Mouse (Mus musculus) neural tube, embryonic 12.5 days (tissue): ENCODE measurements at regions not wholly inside any gene's neighbourhood (a gene's known extent, or its start where the extent isn't known, plus 50 kb on each side); places are given as distances from the start of the nearest gene placed in this dataset.

Source experiments
- ATAC-seq: fragments of 200-750 bp; cut with Nextera tagmentation; 2 replicates; pipeline ENCODE4 v1.8.0; 2017; ENCODE audit warnings: low read depth, mild to moderate bottlenecking, moderate TSS enrichment, moderate library complexity; ENCODE audit not compliant: low FRiP score
- H3K27ac ChIP-seq: fragments of 300-500 bp; sonication (generic); 2 replicates; pipeline ENCODE4 v1.5.1; 2016
- H3K27me3 ChIP-seq: fragments of 300-500 bp; sonication (generic); replicated peaks from 2 replicates; pipeline ENCODE4 v1.6.1; 2016; ENCODE audit warnings: mild to moderate bottlenecking
- H3K36me3 ChIP-seq: fragments of 300-500 bp; sonication (generic); 2 replicates; pipeline ENCODE4 v1.6.1; 2016; ENCODE audit warnings: mild to moderate bottlenecking
- H3K4me1 ChIP-seq: fragments of 300-500 bp; sonication (generic); 2 replicates; pipeline ENCODE4 v1.6.1; 2016
- H3K4me2 ChIP-seq: fragments of 300-500 bp; sonication (generic); replicated peaks from 2 replicates; pipeline ENCODE4 v1.6.1; 2016; ENCODE audit warnings: mild to moderate bottlenecking
- H3K4me3 ChIP-seq: fragments of 300-500 bp; sonication (generic); 2 replicates; pipeline ENCODE4 v1.5.1; 2016
- H3K9ac ChIP-seq: fragments of 300-500 bp; sonication (generic); 2 replicates; pipeline ENCODE4 v1.6.1; 2016; ENCODE audit warnings: mild to moderate bottlenecking
- H3K9me3 ChIP-seq: fragments of 300-500 bp; sonication (generic); 2 replicates; pipeline ENCODE4 v1.6.1; 2016; ENCODE audit warnings: mild to moderate bottlenecking
- WGBS: fragments of 180-500 bp; shearing (Covaris S2); methylation state at CpG from one replicate; pipeline ENCODE4 v1.1.7; 2016; 5-methylcytosine and 5-hydroxymethylcytosine counted together

DNA sequence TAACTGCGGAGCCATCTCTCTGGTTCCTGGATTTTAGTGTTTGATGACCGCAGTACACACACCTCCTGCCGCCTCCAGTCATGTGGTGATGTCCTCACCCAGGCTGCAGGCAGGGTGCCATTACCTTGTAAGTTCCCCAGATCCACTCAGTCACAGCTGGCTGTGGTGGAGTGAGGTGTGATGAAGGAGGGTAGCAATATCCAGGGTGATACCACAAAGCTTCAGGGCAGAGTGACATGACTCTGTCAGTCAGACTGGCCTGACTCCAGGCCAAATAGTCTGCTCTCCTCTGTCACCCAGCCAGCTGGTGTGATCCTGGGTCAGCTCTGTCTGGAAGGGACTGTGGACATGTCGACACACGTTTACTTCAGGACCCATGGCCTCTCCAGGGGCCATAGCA lies 183.7 kb downstream of the Utp6 start:
- H3K4me2 ChIP-seq, result no peak overlapping the region
- no peak overlapping the region for H3K27ac ChIP-seq
- no peak overlapping the region for H3K4me3 ChIP-seq
- peaks cover 7% of the 10 kb centered on the region for H3K4me1 ChIP-seq
- no peaks in the 10 kb centered on the region for H3K9me3 ChIP-seq
- ATAC-seq, result no peak
- 78% methylated on average over 5 of the region's 5 CpGs for WGBS
- H3K27me3 ChIP-seq, result no peaks in the 10 kb centered on the region
- no peak overlapping the region for H3K9ac ChIP-seq
- H3K36me3 ChIP-seq, result no peaks in the 10 kb centered on the region

DNA sequence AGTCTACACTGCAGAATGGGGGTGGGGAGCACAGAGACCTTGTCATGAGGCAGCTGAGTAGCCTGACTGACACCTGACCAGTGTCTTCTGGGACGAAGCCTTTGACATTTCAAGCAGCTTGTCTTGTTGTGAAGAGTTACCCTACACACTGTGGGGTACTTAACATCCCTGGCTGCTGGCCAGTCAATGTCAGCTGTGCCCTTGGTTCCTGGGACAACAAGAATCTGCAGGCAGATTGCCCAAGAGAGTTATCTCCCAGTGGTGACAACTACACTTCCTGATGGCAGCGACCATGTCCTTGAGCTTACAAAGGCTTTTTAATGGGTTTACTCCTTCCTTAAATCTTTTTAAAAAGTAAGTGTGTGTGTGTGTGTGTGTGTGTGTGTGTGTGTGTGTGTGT lies 184.2 kb downstream of the Utp6 start:
- Histone ChIP-seq H3K27ac (no peak overlapping the region), H3K4me1 (peaks cover 4% of the 10 kb centered on the region), H3K4me2 (no peak overlapping the region), H3K27me3 (no peaks in the 10 kb centered on the region), H3K36me3 (no peaks in the 10 kb centered on the region), H3K9me3 (no peaks in the 10 kb centered on the region), H3K9ac (no peak overlapping the region), H3K4me3 (no peak overlapping the region)
- WGBS, result 75% methylated on average over 2 of the region's 2 CpGs
- ATAC-seq, result no peak

DNA sequence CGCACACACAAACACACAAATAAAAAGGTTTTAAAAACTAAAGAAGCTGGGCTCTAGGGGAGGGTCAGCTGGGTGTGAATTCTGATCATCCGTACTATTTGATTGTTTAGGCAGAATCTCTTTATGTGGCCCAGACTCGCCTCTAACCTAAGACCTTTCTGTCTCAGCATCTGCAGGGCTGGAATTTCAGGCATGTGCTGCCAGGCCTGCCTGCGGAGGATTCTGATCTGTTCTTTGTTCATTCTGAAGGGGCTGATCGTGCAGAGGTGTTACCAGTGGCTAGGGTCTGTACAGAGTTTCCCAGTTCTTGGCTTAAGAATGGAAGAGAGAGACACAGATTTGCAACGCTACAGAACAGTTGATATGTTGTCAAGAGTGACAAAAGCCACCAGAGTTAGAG lies 185.6 kb downstream of the Rab11fip4 start:
- H3K36me3 ChIP-seq, result no peaks in the 10 kb centered on the region
- no peaks in the 10 kb centered on the region for H3K27me3 ChIP-seq
- WGBS, result 44% methylated on average over 6 of the region's 6 CpGs
- peaks cover 4% of the 10 kb centered on the region for H3K4me1 ChIP-seq
- no peak overlapping the region for H3K4me2 ChIP-seq
- H3K9ac ChIP-seq, result no peak overlapping the region
- ATAC-seq, result no peak
- no peak overlapping the region for H3K27ac ChIP-seq
- H3K4me3 ChIP-seq, result no peak overlapping the region
- no peaks in the 10 kb centered on the region for H3K9me3 ChIP-seq

DNA sequence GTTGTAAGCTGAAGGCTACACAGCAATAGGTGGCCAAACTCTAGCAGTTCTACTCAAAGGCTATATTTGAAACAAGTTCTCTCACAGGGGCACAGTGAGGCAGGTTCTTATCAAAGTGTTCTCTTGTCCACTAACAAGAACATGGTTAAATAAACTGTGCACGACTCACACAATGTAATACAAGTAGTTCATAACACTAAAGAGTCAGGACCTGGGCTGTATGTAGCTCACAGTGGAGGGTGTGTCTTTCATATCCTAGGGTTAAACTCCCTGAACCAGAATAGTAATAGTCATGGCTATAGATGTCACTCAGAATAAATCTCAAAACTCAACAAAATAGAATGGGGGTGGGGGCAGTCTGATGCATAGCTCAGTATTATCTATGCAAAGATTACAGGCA lies 182.7 kb downstream of the Rab11fip4 start:
- no peak overlapping the region for H3K4me3 ChIP-seq
- H3K4me1 ChIP-seq, result no peaks in the 10 kb centered on the region
- 88% methylated on average over 1 of the region's 1 CpGs for WGBS
- H3K27ac ChIP-seq, result no peak overlapping the region
- H3K9me3 ChIP-seq, result peaks cover 5% of the 10 kb centered on the region; the same call in 1 of the 2 replicates
- ATAC-seq, result no peak
- H3K4me2 ChIP-seq, result no peak overlapping the region
- H3K27me3 ChIP-seq, result no peaks in the 10 kb centered on the region
- H3K36me3 ChIP-seq, result no peaks in the 10 kb centered on the region
- no peak overlapping the region for H3K9ac ChIP-seq

DNA sequence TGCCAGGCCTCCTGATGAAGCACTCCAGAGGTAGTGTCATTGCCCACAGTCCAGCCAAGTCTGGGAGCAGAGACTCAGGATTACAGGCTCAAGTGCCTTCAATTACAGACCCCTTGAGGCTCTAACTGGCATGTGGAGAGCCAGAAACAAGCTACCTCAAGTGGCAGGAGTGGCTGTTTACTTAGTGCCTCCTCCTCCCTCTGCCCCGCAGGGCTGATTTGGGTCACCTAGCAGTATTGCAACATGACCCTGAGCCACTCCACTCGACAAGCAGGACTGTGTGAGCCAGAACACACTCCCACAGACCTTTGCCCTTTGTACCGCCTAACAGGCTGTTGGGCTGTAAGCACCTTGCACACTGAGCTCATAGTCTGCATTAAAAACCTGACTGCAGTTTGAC lies 180.4 kb downstream of the Rab11fip4 start:
- H3K36me3 ChIP-seq, result no peaks in the 10 kb centered on the region
- no peak overlapping the region for H3K9ac ChIP-seq
- H3K9me3 ChIP-seq, result peaks cover 5% of the 10 kb centered on the region; the same call in 1 of the 2 replicates
- no peak for ATAC-seq
- H3K4me1 ChIP-seq, result no peaks in the 10 kb centered on the region
- no peaks in the 10 kb centered on the region for H3K27me3 ChIP-seq
- 45% methylated on average over 3 of the region's 3 CpGs for WGBS
- no peak overlapping the region for H3K4me3 ChIP-seq
- H3K4me2 ChIP-seq, result no peak overlapping the region
- H3K27ac ChIP-seq, result no peak overlapping the region

DNA sequence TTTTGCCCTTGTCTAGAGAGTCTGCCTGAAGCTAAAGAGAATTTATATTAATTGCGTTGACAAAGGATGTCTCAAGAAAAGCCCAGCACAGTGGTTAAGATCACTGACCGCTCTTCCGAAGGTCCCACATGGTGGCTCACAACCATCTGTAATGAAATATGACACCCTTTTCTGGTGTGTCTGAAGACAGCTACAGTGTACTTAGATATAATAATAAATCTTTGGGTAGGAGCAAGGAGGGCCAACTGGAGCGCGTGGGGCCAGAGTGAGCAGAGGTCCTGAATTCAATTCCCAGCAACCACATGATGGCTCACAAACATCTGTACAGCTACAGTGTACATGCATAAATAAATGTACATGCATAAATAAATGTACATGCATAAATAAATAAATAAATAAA lies 176.1 kb downstream of the Rab11fip4 start:
- H3K4me2 ChIP-seq, result no peak overlapping the region
- no peaks in the 10 kb centered on the region for H3K36me3 ChIP-seq
- no peak overlapping the region for H3K9ac ChIP-seq
- H3K27ac ChIP-seq, result no peak overlapping the region
- H3K4me1 ChIP-seq, result no peaks in the 10 kb centered on the region
- H3K27me3 ChIP-seq, result no peaks in the 10 kb centered on the region
- 81% methylated on average over 5 of the region's 5 CpGs for WGBS
- ATAC-seq, result no peak
- peaks cover 5% of the 10 kb centered on the region; the same call in 1 of the 2 replicates for H3K9me3 ChIP-seq
- no peak overlapping the region for H3K4me3 ChIP-seq

DNA sequence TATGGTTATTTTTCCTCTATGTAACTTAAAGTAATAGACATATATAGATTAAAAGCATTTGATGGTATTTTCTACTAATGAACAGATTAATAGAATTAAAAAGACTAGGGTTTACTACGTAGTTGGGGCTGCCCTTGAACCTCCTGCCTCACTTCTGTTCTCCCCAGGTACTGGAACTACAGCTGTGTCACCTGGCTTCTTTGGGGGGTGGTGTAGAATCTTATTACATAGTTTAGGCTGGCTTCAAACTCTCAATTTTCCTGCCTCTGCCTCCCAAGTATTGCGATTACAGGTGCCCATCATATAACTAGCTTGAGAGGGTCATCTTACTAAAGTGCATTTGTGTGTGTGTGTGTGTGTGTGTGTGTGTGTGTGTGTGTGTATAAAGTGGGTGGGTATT lies 175.0 kb downstream of the Rab11fip4 start:
- Histone ChIP-seq H3K36me3 (no peaks in the 10 kb centered on the region), H3K4me1 (no peaks in the 10 kb centered on the region), H3K4me2 (no peak overlapping the region), H3K27me3 (no peaks in the 10 kb centered on the region), H3K4me3 (no peak overlapping the region), H3K9me3 (peaks cover 5% of the 10 kb centered on the region; the same call in 1 of the 2 replicates), H3K27ac (no peak overlapping the region), H3K9ac (no peak overlapping the region)
- no peak for ATAC-seq
- 94% methylated on average over 2 of the region's 2 CpGs for WGBS

DNA sequence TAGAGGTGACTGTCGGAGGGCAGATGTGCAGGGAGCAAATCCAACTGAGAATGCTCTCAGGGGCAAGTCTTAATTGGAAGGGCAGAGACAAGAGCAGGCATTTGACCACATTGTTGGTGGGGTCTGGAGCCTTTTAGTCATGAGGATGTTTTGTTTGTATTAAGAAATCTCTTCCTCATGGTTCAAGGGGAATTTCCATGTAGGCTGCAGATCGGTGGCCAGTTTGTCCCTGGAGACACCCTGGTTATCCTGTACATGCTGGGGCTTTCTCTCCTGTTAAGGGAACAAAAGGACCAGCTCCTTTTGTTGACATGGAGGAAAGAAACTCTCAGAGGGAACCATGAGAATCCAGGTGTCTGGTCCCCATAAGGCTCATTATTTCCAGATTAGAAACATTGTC lies 174.4 kb downstream of the Rab11fip4 start:
- ATAC-seq, result no peak
- no peak overlapping the region for H3K9ac ChIP-seq
- H3K27ac ChIP-seq, result no peak overlapping the region
- H3K4me3 ChIP-seq, result no peak overlapping the region
- H3K9me3 ChIP-seq, result peaks cover 5% of the 10 kb centered on the region; the same call in 1 of the 2 replicates
- H3K4me1 ChIP-seq, result no peaks in the 10 kb centered on the region
- H3K27me3 ChIP-seq, result no peaks in the 10 kb centered on the region
- 68% methylated on average over 2 of the region's 2 CpGs for WGBS
- H3K4me2 ChIP-seq, result no peak overlapping the region
- no peaks in the 10 kb centered on the region for H3K36me3 ChIP-seq

DNA sequence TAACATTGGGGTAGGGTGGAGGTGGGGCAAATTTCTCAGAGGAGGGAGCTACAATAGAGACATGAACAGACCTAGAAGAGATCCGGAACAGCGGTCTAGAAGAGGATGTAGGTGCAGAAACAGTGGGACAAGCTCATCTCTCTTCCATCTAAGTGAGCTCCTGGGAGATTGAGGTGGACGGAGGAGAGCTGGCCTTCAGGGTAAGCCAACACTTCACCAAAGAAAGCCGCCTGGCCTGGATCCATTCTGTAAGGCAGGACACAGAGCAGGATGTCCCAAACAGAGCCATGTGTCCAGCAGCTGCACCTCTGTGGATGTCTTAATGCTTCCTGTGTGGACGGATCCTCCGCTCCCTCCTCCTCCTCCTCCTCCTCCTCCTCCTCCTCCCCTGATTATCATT lies 173.0 kb downstream of the Rab11fip4 start:
- H3K27me3 ChIP-seq, result no peaks in the 10 kb centered on the region
- no peak overlapping the region for H3K4me3 ChIP-seq
- H3K4me1 ChIP-seq, result no peaks in the 10 kb centered on the region
- H3K9me3 ChIP-seq, result no peaks in the 10 kb centered on the region
- WGBS, result 87% methylated on average over 6 of the region's 6 CpGs
- no peak overlapping the region for H3K4me2 ChIP-seq
- no peak overlapping the region for H3K27ac ChIP-seq
- no peaks in the 10 kb centered on the region for H3K36me3 ChIP-seq
- ATAC-seq, result no peak
- H3K9ac ChIP-seq, result no peak overlapping the region

DNA sequence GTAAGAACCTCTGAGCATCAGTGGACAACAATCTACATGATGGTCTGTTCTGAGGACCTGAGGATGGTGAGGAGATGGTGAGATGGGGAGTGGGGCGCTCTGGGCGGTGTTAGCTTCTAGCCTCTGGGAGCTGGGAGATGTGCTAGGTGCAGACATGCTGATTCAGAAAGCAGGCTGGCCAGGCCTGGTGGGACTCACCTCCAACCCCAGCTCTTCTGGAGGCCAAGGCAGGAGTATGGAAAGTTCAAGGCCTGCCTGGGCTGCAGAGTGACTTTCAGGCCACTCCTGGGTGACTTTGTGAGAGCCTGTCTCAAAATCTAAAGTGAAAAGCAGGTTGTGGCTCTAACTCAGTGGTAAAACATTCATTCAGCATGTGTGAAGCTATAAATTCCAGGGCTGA lies 171.6 kb downstream of the Rab11fip4 start:
- H3K4me3 ChIP-seq, result no peak overlapping the region
- H3K27me3 ChIP-seq, result no peaks in the 10 kb centered on the region
- H3K4me1 ChIP-seq, result no peaks in the 10 kb centered on the region
- no peak for ATAC-seq
- H3K9ac ChIP-seq, result no peak overlapping the region
- H3K9me3 ChIP-seq, result no peaks in the 10 kb centered on the region
- 100% methylated on average over 2 of the region's 2 CpGs for WGBS
- H3K36me3 ChIP-seq, result no peaks in the 10 kb centered on the region
- no peak overlapping the region for H3K27ac ChIP-seq
- no peak overlapping the region for H3K4me2 ChIP-seq

DNA sequence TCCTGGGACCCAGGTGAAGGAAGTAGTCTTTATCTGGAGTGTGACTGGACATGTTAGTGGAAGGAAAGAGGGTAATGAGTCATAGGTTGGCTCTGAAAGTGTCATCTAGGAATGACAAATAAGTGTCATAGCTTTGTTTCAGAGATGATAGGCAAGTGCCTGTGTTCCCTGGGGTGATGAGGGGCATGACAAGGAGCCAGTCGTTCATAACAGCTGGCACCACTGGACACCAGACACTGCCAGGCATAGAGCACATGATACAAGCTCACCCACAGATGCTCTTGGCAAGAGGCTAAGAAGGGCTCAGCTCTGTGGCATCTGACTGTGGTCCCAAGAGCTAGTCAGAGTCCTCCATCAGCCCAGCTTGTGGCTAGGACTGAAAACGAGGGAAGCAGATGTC lies 171.0 kb downstream of the Rab11fip4 start:
- no peak for ATAC-seq
- Histone ChIP-seq H3K9ac (no peak overlapping the region), H3K36me3 (no peaks in the 10 kb centered on the region), H3K4me3 (no peak overlapping the region), H3K27me3 (no peaks in the 10 kb centered on the region), H3K9me3 (no peaks in the 10 kb centered on the region), H3K27ac (no peak overlapping the region), H3K4me1 (no peaks in the 10 kb centered on the region), H3K4me2 (no peak overlapping the region)
- WGBS, result 66% methylated on average over 2 of the region's 2 CpGs

DNA sequence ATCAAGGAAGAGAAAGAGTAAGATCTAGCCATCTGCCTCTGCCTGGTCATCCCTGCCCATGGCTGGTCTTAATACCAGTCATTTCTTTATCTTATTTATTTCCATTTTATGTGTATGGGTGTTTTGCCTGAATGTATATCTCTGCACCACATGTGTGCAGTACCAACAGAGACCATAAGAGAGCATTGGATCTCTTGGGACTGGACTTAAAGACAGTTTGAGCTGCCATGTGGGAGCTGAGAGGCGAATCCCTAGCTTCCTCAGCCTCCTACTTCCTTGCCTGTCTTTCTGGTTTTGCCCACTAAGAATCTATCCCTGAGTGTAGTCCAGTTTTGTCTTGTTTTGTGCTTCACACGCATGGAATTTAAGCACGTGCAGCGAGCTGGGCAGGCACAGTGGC lies 169.5 kb downstream of the Rab11fip4 start:
- H3K4me1 ChIP-seq, result no peaks in the 10 kb centered on the region
- no peak for ATAC-seq
- H3K4me2 ChIP-seq, result no peak overlapping the region
- WGBS, result 90% methylated on average over 4 of the region's 4 CpGs
- no peak overlapping the region for H3K27ac ChIP-seq
- no peak overlapping the region for H3K9ac ChIP-seq
- no peaks in the 10 kb centered on the region for H3K36me3 ChIP-seq
- H3K4me3 ChIP-seq, result no peak overlapping the region
- no peaks in the 10 kb centered on the region for H3K27me3 ChIP-seq
- no peaks in the 10 kb centered on the region for H3K9me3 ChIP-seq

DNA sequence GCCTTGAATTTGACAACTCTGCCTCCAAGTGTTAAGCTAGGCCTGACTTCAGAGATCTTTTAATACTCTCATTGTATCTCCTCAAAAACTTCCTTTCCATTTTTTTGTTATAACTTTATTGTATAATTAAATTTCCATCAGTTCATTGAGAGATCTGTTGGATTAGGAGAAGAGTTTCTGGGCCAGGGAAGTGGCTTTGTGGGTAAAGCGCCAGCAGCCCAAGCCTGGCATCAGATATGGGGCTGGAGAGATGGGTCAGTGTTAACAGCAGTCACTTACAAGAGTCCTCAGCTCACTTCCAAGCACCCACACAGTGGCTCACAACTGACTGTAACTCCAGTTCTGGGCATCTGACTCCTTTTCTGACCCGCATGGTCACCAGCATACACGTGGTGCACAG lies 167.3 kb downstream of the Rab11fip4 start:
- no peaks in the 10 kb centered on the region for H3K36me3 ChIP-seq
- H3K9ac ChIP-seq, result no peak overlapping the region
- no peaks in the 10 kb centered on the region for H3K9me3 ChIP-seq
- H3K4me3 ChIP-seq, result no peak overlapping the region
- H3K4me2 ChIP-seq, result no peak overlapping the region
- H3K4me1 ChIP-seq, result no peaks in the 10 kb centered on the region
- no peak overlapping the region for H3K27ac ChIP-seq
- 96% methylated on average over 3 of the region's 3 CpGs for WGBS
- no peak for ATAC-seq
- no peaks in the 10 kb centered on the region for H3K27me3 ChIP-seq
